Mouse (Mus musculus): ENCODE measurements around the gene Nck1. TPM values are rescaled to one million over a fixed set of nuclear protein-coding genes. Genes with fewer than 3 reads are reported as not detected.

The Nck1 gene
- total and polyA plus RNA-seq, 3 experiments: 16.7 to 27.4 (median 25.2) TPM

DNA sequence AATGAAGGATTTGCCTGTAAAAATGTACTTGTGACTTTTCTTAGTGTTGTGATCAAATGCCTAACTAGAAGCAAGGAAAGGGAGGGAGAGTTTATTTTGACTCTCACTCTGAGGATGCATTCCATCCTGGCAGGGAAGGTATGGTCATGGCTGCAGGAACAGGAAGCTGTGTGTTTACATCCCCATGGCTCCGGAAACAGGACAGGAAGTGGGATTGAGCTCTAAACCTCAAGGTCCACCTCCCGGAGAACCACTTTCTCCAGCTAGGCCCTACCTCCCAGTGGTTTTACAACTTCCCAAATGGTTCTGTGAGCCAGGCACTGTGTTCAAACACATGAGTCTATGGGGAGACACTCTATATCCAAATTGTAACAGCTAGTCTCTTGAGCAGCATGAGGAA, 82.2 kb downstream of the Nck1 start:
- Histone ChIP-seq H3K27ac (ENCODE audit: insufficient read depth, low read depth) (no peak overlapping the region), H3K9ac (ENCODE audit: insufficient read depth, low read depth) (no peak overlapping the region), H3K4me1 (ENCODE audit: control insufficient read depth in 1 of 2, insufficient read depth in 2 of 2) (no peaks in the 10 kb centered on the region), H3K79me2 (replicated peaks; ENCODE audit: control insufficient read depth, extremely low read depth, insufficient read depth, poor library complexity, severe bottlenecking) (no peaks in the 10 kb centered on the region), H3K27me3 (replicated peaks) (no peaks in the 10 kb centered on the region), H3K9me3 (replicated peaks; ENCODE audit: low read length) (no peaks in the 10 kb centered on the region), H3K4me3 (replicated peaks in 1 of 3; ENCODE audit: low read depth in 2 of 3, low read length in 2 of 3, poor library complexity in 1 of 3) (no peak overlapping the region), H3K36me3 (replicated peaks in 1 of 2; ENCODE audit: control insufficient read depth in 1 of 2, insufficient read depth in 1 of 2, low read length in 1 of 2) (peaks cover 10 to 60% of the 10 kb centered on the region in 2 experiments), H3K4me2 (ENCODE audit: insufficient read depth, low read depth, poor library complexity, severe bottlenecking) (no peak overlapping the region)
- in situ Hi-C loops (cut with MboI; ENCODE audit: low pct_ligation_motif_present, low pct_unique_long_range_greater_than_20kb, low sequenced_read_pairs) (loop anchor here (25.0 kb wide), 1 partner anchor 449 kb away; no protein-coding TSS in a partner anchor), dilution Hi-C loops (cut with MboI; ENCODE audit: extremely low pct_ligation_motif_present, extremely low pct_unique_long_range_greater_than_20kb, low sequenced_read_pairs) (no loop called here)
- TF ChIP-seq TCF12 (IDR thresholded peaks at IDR 0.05; ENCODE audit: low read depth, low read length) (no peak), POLR2A (IDR thresholded peaks at IDR 0.05; ENCODE audit: low read depth, low read length) (no peak), NELFE (IDR thresholded peaks at IDR 0.05; ENCODE audit: low read depth, low read length) (no peak), MAZ (IDR thresholded peaks at IDR 0.05; ENCODE audit: low read depth, low read length) (no peak), MAFK (IDR thresholded peaks at IDR 0.05; ENCODE audit: insufficient replicate concordance, low read length) (no peak), UBTF (IDR thresholded peaks at IDR 0.05; ENCODE audit: low read depth, low read length) (no peak)
- DNase-seq (ENCODE audit: extremely low read depth): no peak

DNA sequence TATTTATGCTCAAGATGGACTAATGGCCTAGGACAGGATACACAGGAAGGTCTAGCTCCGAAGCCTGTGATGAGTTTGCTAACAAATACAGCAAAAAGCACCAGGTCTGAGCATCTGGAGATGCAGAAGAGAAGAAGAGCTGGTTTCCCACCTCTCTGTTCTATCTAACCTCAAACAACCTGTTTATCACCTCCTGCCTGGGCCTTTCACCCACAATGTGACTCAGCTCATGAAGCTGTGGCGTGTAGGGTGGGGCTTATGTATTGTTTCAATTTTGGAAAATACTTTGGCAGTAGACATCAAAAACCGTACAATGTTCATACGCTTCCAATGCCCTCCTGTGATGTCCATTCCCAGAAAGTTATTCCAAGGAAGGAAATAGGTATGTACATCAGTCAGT, 83.8 kb downstream of the Nck1 start:
- Histone ChIP-seq H3K4me1 (ENCODE audit: control insufficient read depth in 1 of 2, insufficient read depth in 2 of 2) (no peaks in the 10 kb centered on the region), H3K79me2 (replicated peaks; ENCODE audit: control insufficient read depth, extremely low read depth, insufficient read depth, poor library complexity, severe bottlenecking) (no peaks in the 10 kb centered on the region), H3K27me3 (replicated peaks) (no peaks in the 10 kb centered on the region), H3K27ac (ENCODE audit: insufficient read depth, low read depth) (no peak overlapping the region), H3K36me3 (replicated peaks in 1 of 2; ENCODE audit: control insufficient read depth in 1 of 2, insufficient read depth in 1 of 2, low read length in 1 of 2) (peaks cover 13 to 59% of the 10 kb centered on the region in 2 experiments), H3K9me3 (replicated peaks; ENCODE audit: low read length) (no peaks in the 10 kb centered on the region), H3K4me2 (ENCODE audit: insufficient read depth, low read depth, poor library complexity, severe bottlenecking) (no peak overlapping the region), H3K4me3 (replicated peaks in 1 of 3; ENCODE audit: low read depth in 2 of 3, low read length in 2 of 3, poor library complexity in 1 of 3) (no peak overlapping the region), H3K9ac (ENCODE audit: insufficient read depth, low read depth) (no peak overlapping the region)
- dilution Hi-C loops (cut with MboI; ENCODE audit: extremely low pct_ligation_motif_present, extremely low pct_unique_long_range_greater_than_20kb, low sequenced_read_pairs) (no loop called here), in situ Hi-C loops (cut with MboI; ENCODE audit: low pct_ligation_motif_present, low pct_unique_long_range_greater_than_20kb, low sequenced_read_pairs) (loop anchor here (25.0 kb wide), 1 partner anchor 450 kb away; no protein-coding TSS in a partner anchor)
- TF ChIP-seq JUN (IDR thresholded peaks at IDR 0.05; ENCODE audit: insufficient read depth, low read depth, low read length) (no peak), POLR2A (IDR thresholded peaks at IDR 0.05; ENCODE audit: low read depth, low read length) (no peak), USF2 (conservative IDR thresholded peaks at IDR 0.05; ENCODE audit: low read depth, low read length) (no peak)
- no peak for DNase-seq (ENCODE audit: extremely low read depth)

DNA sequence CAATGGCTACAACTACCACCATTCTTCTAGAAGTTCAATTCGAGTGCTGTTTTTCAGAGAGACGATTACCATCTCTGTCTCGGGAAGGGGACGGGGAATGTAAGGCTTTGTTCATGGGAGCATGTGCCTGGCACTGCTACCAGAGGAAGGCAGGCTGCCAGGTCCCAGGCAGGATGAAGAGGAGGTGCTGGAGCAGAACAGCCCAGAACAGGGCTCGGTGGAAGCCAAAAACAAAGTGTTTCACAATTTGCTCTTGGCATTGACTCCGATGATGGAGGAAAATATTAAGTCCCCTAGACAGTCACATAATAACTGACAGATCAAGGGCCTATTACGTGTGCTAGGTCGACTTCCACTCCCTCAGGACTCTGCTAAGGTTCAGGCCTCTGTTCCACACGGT, 84.3 kb downstream of the Nck1 start:
- Histone ChIP-seq H3K79me2 (replicated peaks; ENCODE audit: control insufficient read depth, extremely low read depth, insufficient read depth, poor library complexity, severe bottlenecking) (no peaks in the 10 kb centered on the region), H3K9ac (ENCODE audit: insufficient read depth, low read depth) (no peak overlapping the region), H3K4me1 (ENCODE audit: control insufficient read depth in 1 of 2, insufficient read depth in 2 of 2) (no peaks in the 10 kb centered on the region), H3K27ac (ENCODE audit: insufficient read depth, low read depth) (no peak overlapping the region), H3K27me3 (replicated peaks) (no peaks in the 10 kb centered on the region), H3K4me2 (ENCODE audit: insufficient read depth, low read depth, poor library complexity, severe bottlenecking) (no peak overlapping the region), H3K9me3 (replicated peaks; ENCODE audit: low read length) (no peaks in the 10 kb centered on the region), H3K4me3 (replicated peaks in 1 of 3; ENCODE audit: low read depth in 2 of 3, low read length in 2 of 3, poor library complexity in 1 of 3) (no peak overlapping the region), H3K36me3 (replicated peaks in 1 of 2; ENCODE audit: control insufficient read depth in 1 of 2, insufficient read depth in 1 of 2, low read length in 1 of 2) (peaks cover 10 to 55% of the 10 kb centered on the region in 2 experiments)
- in situ Hi-C loops (cut with MboI; ENCODE audit: low pct_ligation_motif_present, low pct_unique_long_range_greater_than_20kb, low sequenced_read_pairs): loop anchor here (25.0 kb wide), 1 partner anchor 451 kb away; no protein-coding TSS in a partner anchor
- no peak for TF ChIP-seq MEF2A (IDR thresholded peaks at IDR 0.05; ENCODE audit: borderline replicate concordance, low read depth, low read length)
- no peak for DNase-seq (ENCODE audit: extremely low read depth)
- dilution Hi-C loops (cut with MboI; ENCODE audit: extremely low pct_ligation_motif_present, extremely low pct_unique_long_range_greater_than_20kb, low sequenced_read_pairs): no loop called here
